Comparison of ENCODE assay signal across 16 mouse cellular contexts in the genomic region with DNA sequence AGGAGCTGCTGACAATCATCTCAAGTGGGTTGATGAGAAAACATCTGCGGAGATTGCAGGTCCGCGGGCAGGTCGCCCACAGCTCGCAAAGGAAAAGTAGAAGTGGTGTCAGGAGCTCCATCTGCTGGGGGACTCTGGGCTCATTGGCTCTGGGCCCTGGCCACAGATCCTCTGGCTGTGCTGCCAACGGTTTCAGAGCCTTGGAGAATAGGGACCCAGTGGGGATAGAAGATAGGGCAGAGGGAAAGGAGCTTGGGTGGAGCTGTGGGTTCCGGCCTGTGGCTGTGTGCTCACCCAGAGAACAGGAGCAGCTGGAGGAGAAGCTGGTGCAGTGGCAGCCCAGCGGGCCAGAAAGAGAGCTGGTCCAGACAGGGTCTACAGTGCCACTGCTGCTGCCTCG.
"Had no signal": no experiment of that assay in that cellular context is flagged by ENCODE, and none has a peak within 500 bp of the region (broad histone marks: within the 10 kb centered on the region; RNA-seq: fewer than 3 reads in every experiment).

No protein-coding gene starts in this region.

- H3K27ac ChIP-seq: left cerebral cortex, adult 2 months; limb, embryonic 15.5 days; liver, embryonic 12.5 days; midbrain, embryonic 10.5 days; midbrain, embryonic 15.5 days; neural tube, embryonic 13.5 days; stomach, postnatal 0 days had no signal

- H3K9me3 ChIP-seq: midbrain, embryonic 15.5 days had no signal

- H3K27me3 ChIP-seq: limb, embryonic 15.5 days; liver, embryonic 12.5 days; midbrain, embryonic 15.5 days; neural tube, embryonic 13.5 days had no signal

- DNase-seq: kidney, adult 8-10 months; kidney, postnatal 25 days; lung, embryonic 14.5 days; lung, postnatal 10 days; lung, postnatal 4 days; right cerebral cortex, adult 18-20 months; right cerebral cortex, postnatal 25 days; thymus, adult 2 months; thymus, postnatal 25 days had no signal

- H3K36me3 ChIP-seq: limb, embryonic 15.5 days; liver, embryonic 12.5 days; midbrain, embryonic 10.5 days; midbrain, embryonic 15.5 days; neural tube, embryonic 13.5 days had no signal

- H3K4me3 ChIP-seq: left cerebral cortex, adult 2 months; limb, embryonic 15.5 days; liver, embryonic 12.5 days; midbrain, embryonic 10.5 days; midbrain, embryonic 15.5 days; neural tube, embryonic 13.5 days had no signal

- H3K4me1 ChIP-seq: limb, embryonic 15.5 days; liver, embryonic 12.5 days; midbrain, embryonic 10.5 days; midbrain, embryonic 15.5 days; neural tube, embryonic 13.5 days had no signal

- ATAC-seq: liver, embryonic 12.5 days; midbrain, embryonic 15.5 days had no signal

- H3K4me2 ChIP-seq: limb, embryonic 15.5 days; liver, embryonic 12.5 days; lung, embryonic 14.5 days; midbrain, embryonic 15.5 days; neural tube, embryonic 13.5 days had no signal

- H3K9ac ChIP-seq: limb, embryonic 15.5 days; liver, embryonic 12.5 days; lung, embryonic 14.5 days; midbrain, embryonic 15.5 days; neural tube, embryonic 13.5 days had no signal
